Mouse (Mus musculus): Measurements from ENCODE around the gene Gm29427. TPM values are rescaled to one million over a fixed set of nuclear protein-coding genes. Genes with fewer than 3 reads are reported as not detected.

Gm29427 gene
- polyA plus RNA-seq, 1 experiment from 2014 or later: 0.04 TPM

DNA sequence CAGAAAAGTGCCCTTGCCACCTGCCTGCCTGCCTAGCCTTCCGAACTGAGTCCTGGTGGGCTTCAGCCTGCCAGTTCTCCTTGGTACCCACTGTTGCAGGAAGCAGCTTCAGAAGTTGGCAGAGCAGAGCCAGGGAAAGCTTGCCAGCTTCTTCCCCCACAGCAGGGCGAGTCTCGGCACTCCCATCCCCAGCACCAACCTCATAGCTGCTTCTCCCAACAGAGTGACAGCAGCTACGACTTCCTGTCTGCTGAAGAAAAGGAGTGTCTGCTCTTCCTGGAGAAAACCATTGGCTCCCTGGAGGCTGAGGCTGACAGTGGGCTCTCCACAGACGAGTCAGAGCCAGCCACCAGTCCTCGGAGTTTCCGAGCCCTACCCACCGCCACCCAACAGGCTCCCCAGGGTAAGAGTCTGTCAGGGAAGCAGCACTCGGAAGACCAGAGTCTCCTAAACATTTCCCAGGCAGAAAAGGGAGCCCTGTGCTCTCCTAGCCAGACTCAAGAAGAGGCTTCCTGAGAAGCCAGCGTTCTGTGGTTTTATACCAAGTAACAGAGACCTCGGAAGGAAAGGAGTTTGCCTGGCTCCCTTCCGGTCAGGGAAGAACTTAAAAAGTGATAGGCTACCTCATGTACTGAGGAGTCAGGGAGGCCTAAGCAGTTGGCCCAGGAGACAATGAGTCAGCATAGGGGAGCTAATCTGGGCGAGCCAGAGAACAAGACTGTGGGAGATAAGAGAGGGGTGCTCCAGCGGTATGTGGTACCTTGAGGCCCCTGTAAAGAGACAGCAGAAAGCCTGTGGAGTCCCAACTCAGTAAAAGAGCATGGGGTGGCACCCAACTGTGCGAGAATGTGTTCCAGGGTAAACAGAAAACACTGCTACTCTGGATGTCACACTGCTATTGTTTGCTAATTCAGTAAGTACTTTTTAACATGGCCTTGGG is 25.5 kb upstream of the Gm29427 start:
- in situ Hi-C loops (cut with MboI; ENCODE audit: low pct_unique_long_range_greater_than_20kb): no loop called here
- no peak for DNase-seq (ENCODE audit: low read depth, low spot score)
- POLR2A ChIA-PET: interaction anchor here (0.7 kb wide), 1 partner anchor 9 kb away, joined by 4 read pairs; the partner anchor contains the start of gene AA986860
- TF ChIP-seq CTCF (IDR thresholded peaks at IDR 0.05): no peak
- CTCF ChIA-PET: no interaction called here
- no peak for ATAC-seq
- H3K27me3 ChIP-seq: no peaks in the 10 kb centered on the region

DNA sequence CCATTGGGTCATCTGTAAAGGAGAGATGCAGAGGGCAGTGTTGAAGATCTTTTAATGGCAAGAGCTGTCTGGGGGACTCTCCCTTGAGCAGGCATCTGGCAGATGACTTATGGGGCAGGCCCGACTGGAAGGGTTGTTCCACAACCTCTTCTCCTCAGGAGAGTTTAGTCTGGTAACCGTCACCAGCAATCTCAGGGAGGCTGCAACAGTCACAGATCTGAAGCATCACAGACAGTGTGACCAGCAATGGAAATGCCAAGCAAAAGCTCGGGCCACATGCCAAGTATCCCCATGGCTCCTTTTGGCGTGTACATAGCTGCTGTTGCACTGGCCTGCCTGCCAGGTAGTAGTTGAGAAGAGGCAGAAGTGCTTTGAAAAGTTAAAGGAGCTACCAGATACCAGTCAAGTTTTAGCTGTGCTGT is 24.6 kb upstream of the Gm29427 start:
- ATAC-seq (peak; percentile 45), DNase-seq (ENCODE audit: low read depth, low spot score) (no peak)
- no peak for TF ChIP-seq CTCF (IDR thresholded peaks at IDR 0.05)
- H3K27me3 ChIP-seq: no peaks in the 10 kb centered on the region
- CTCF ChIA-PET: no interaction called here
- POLR2A ChIA-PET: interaction anchor here (0.7 kb wide), 1 partner anchor 8 kb away, joined by 4 read pairs; the partner anchor contains the start of gene AA986860
- in situ Hi-C loops (cut with MboI; ENCODE audit: low pct_unique_long_range_greater_than_20kb): no loop called here

DNA sequence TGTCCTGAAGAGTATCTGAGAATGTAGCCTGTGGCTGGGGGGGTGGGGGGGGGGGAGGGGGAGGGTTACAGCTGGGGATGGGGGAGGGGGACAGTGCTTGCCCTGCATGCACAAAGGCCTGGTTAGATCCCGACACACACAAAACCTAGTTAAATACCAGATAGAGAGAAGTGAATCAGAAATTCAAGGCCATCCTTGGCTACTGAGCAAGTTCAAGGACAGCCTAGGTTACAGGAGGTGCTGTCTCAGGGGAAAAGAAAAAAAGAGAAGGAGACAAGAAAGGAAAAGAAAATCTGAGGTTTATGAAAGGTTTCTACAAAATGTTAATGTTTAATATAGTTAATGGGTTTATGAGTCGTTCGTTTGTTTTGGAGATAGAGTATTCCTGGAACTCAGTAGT is 24.0 kb upstream of the Gm29427 start:
- POLR2A ChIA-PET: no interaction called here
- ATAC-seq (no peak), DNase-seq (ENCODE audit: low read depth, low spot score) (no peak)
- TF ChIP-seq CTCF (IDR thresholded peaks at IDR 0.05): no peak
- in situ Hi-C loops (cut with MboI; ENCODE audit: low pct_unique_long_range_greater_than_20kb): no loop called here
- CTCF ChIA-PET: interaction anchor here (0.9 to 1.0 kb wide), 2 partner anchors 41 to 106 kb away, joined by 3 read pairs; no protein-coding TSS in a partner anchor
- H3K27me3 ChIP-seq: no peaks in the 10 kb centered on the region

DNA sequence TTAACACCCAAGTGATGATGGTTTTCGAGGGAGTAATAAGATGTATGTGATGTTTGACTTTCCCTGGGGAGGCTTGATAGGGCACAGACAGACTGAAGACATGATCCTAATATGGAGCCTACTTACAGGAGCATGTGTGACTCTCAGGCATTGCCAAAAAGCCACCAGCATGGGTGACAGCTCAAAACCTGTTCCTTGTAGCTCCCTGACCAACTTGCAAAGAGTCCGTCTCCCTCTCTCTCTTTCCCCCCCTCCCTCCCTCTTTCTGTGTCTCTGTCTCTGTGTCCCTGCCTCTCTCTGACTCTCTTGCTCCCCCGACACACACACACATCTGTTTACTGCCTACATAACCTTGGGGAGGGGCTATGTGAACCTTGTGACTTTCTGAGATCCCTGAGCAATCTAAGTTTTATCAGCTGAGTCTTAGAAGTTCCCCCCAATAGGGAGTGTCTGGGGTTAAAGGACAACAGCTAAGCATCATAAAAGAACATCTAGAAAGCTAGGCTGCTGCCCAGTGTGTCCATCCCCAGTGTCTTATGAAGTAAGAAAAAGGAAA is 23.0 kb upstream of the Gm29427 start:
- in situ Hi-C loops (cut with MboI; ENCODE audit: low pct_unique_long_range_greater_than_20kb): no loop called here
- no peak for DNase-seq (ENCODE audit: low read depth, low spot score)
- POLR2A ChIA-PET: interaction anchor here (0.6 to 0.9 kb wide), 2 partner anchors 22 to 319 kb away, joined by 3 read pairs; no protein-coding TSS in a partner anchor
- no peak for TF ChIP-seq CTCF (IDR thresholded peaks at IDR 0.05)
- CTCF ChIA-PET: interaction anchor here (0.9 to 1.0 kb wide), 2 partner anchors 42 to 105 kb away, joined by 3 read pairs; no protein-coding TSS in a partner anchor
- no peak for ATAC-seq
- H3K27me3 ChIP-seq: no peaks in the 10 kb centered on the region

DNA sequence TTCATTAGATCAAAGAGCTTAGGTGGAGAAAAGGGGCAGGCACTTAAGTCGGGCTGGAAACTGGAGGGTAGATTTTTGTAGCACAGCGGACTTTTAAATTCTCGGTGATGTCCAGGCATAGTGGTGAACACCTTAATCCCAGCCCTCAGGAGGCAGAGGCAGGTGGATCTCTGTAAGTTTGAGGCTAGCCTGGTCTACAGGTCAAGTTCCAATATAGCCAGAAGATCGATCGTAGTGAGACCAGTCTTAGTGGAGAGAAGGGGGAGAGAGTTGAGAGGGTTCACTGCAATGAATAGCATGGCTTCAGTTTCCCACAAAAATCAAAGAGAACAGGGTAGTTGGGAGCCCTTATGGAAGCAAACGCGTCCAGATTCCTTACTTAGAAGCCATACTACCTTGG is 22.3 kb upstream of the Gm29427 start:
- in situ Hi-C loops (cut with MboI; ENCODE audit: low pct_unique_long_range_greater_than_20kb): no loop called here
- no peak for ATAC-seq
- no peak for TF ChIP-seq CTCF (IDR thresholded peaks at IDR 0.05)
- DNase-seq (ENCODE audit: low read depth, low spot score): no peak
- ChIA-PET CTCF (no interaction called here), POLR2A (interaction anchor here (0.6 to 0.8 kb wide), 2 partner anchors 18 to 501 kb away, joined by 3 to 9 read pairs; no protein-coding TSS in a partner anchor)
- H3K27me3 ChIP-seq: no peaks in the 10 kb centered on the region

DNA sequence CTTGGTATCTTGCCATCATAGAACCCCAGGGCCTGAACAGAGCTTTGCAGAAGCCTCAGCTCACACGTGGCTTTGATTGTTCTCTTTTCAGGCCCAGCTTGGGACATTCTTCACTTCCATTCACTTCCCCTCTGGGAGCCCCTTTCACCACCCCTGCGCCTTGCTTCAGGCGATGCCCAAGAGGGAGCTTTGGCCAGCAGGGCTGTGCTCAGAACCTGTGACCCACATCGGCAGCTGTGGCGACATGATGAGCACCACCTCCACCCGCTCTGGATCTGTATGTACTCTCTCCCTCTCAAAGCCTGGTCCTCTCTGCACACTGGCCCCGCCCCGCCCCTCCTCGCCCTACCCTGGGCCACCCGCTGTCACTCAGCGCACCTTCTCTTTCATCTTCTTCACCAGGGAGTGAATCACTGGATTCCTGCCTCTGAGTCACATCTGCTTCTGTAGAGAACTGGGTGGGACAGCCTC is 21.8 kb upstream of the Gm29427 start:
- ChIA-PET POLR2A (interaction anchor here (0.6 to 1.0 kb wide), 3 partner anchors 18 to 501 kb away, joined by 3 to 9 read pairs (median 3); partner anchors contain the start of gene Yod1), CTCF (no interaction called here)
- no peak for ATAC-seq
- DNase-seq (ENCODE audit: low read depth, low spot score): no peak
- in situ Hi-C loops (cut with MboI; ENCODE audit: low pct_unique_long_range_greater_than_20kb): no loop called here
- TF ChIP-seq CTCF (IDR thresholded peaks at IDR 0.05): no peak
- H3K27me3 ChIP-seq: no peaks in the 10 kb centered on the region

DNA sequence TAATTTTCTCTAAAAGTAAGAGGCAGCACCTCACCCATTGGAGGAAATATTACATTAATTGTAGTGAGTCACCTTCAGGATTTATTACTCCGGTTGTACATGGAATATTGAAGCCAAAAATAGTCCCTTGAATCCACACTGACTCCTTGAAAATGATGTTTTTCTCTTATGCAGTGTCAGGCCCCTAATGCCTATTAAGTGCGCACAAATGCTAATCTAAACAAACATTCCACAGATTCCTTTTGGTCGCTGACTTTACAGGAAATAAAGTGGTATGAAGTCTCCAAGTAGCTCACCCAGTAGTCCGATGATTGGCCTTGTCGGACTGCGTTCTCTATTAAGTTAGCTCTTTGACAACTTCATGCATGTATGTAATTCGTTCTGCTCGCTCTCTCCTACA is 19.3 kb upstream of the Gm29427 start:
- in situ Hi-C loops (cut with MboI; ENCODE audit: low pct_unique_long_range_greater_than_20kb): no loop called here
- DNase-seq (ENCODE audit: low read depth, low spot score): peak; percentile 44
- ATAC-seq: peak; percentile 62
- POLR2A ChIA-PET: interaction anchor here (1.0 kb wide), 1 partner anchor 26 kb away, joined by 3 read pairs; no protein-coding TSS in a partner anchor
- no peak for TF ChIP-seq CTCF (IDR thresholded peaks at IDR 0.05)
- no peaks in the 10 kb centered on the region for H3K27me3 ChIP-seq
- CTCF ChIA-PET: interaction anchor here (2.0 to 2.4 kb wide), 2 partner anchors 49 to 52 kb away, joined by 4 to 7 read pairs; no protein-coding TSS in a partner anchor

DNA sequence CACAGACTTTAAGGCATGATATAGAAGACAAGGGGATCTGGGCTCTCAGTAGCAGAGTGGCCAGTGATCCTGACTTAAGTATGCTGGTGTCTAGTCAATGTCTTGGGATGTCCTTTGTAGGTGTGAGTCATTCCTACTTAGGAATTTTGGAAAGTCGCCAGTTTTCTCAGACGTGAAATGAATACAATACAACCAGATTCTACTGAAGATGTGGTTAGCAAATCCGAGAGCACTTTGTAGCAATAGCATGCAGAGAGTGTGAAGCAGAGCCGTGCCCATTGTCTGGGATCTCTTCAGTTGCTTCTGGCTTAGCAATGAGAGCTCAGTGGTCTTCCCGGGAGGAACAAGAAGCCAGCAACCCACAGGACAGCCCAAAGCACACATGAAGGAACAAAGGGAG is 18.9 kb upstream of the Gm29427 start:
- ChIA-PET CTCF (interaction anchor here (2.0 to 2.4 kb wide), 2 partner anchors 50 to 52 kb away, joined by 4 to 7 read pairs; no protein-coding TSS in a partner anchor), POLR2A (no interaction called here)
- ATAC-seq: peak; percentile 72
- H3K27me3 ChIP-seq: no peaks in the 10 kb centered on the region
- TF ChIP-seq CTCF (IDR thresholded peaks at IDR 0.05): no peak
- in situ Hi-C loops (cut with MboI; ENCODE audit: low pct_unique_long_range_greater_than_20kb): no loop called here
- peak; percentile 88 for DNase-seq (ENCODE audit: low read depth, low spot score)

DNA sequence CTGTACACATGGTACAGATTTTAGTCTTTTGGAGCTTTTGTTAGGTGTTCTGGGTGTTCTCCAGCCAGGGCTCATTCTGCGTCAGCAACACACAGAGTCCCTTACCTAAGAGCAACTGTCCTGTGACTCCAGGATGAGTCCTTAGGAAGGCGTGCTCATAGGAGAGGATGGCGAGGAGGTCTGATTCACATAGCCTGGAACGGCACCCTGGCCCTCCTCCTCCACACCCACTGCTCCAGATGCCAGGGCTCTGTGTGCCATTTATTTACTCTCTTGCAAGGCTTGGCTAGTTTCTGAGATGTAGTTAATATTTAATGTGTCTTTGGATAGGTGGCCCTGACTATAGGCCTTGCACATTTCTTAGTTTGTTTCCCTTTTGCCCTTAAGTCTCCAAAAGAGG is 18.1 kb upstream of the Gm29427 start:
- CTCF ChIA-PET: interaction anchor here (0.8 to 1.3 kb wide), 2 partner anchors 10 to 39 kb away, joined by 3 to 7 read pairs; no protein-coding TSS in a partner anchor
- TF ChIP-seq CTCF (IDR thresholded peaks at IDR 0.05): no peak
- ATAC-seq (peak; percentile 61), DNase-seq (ENCODE audit: low read depth, low spot score) (peak; percentile 44)
- in situ Hi-C loops (cut with MboI; ENCODE audit: low pct_unique_long_range_greater_than_20kb): no loop called here
- H3K27me3 ChIP-seq: no peaks in the 10 kb centered on the region
- POLR2A ChIA-PET: interaction anchor here (1.0 to 1.2 kb wide), 2 partner anchors 11 to 18 kb away, joined by 3 to 4 read pairs; partner anchors contain the start of gene Gm29427

All from Patski (cell line).